21 mouse cellular contexts compared by ENCODE assay signal in genomic region chr12:102029892-102030446, GRCm38 (mm10). TPM values are rescaled to one million over a fixed set of nuclear protein-coding genes. Genes with fewer than 3 reads are reported as not detected.
A peak's percentile ranks its signal among the peaks of the same experiment; 100 is the strongest.
DNase-seq lines count a peak whose midpoint lies in the region; ATAC-seq and TF ChIP-seq lines count a peak whose summit lies in the region.
"Had no signal": no experiment of that assay in that cellular context is flagged by ENCODE, and none has a peak within 500 bp of the region (broad histone marks: within the 10 kb centered on the region; RNA-seq: fewer than 3 reads in every experiment).

No protein-coding gene starts in this region.

- 42% methylated on average over 4 of the region's 4 CpGs for WGBS in lung, embryonic 14.5 days
- WGBS in hindbrain, embryonic 12.5 days = 52% methylated on average over 4 of the region's 4 CpGs
- WGBS in hindbrain, embryonic 16.5 days = 42% methylated on average over 4 of the region's 4 CpGs
- 31% methylated on average over 4 of the region's 4 CpGs for WGBS in midbrain, embryonic 16.5 days

- TF ChIP-seq CTCF in lung, embryonic 14.5 days (IDR thresholded peaks at IDR 0.05; ENCODE audit: low read depth) = peak; percentile 27; the same call in 1 of the 2 replicates

- no peak overlapping the region for H3K4me2 ChIP-seq in lung, embryonic 14.5 days
- no peak overlapping the region for H3K4me2 ChIP-seq in hindbrain, embryonic 12.5 days (replicated peaks)
- no peak overlapping the region for H3K4me2 ChIP-seq in hindbrain, embryonic 16.5 days (ENCODE audit: low read length)
- no peak overlapping the region for H3K4me2 ChIP-seq in midbrain, embryonic 16.5 days (ENCODE audit: low read length)
- H3K4me2 ChIP-seq: intestine, embryonic 15.5 days; kidney, embryonic 15.5 days; limb, embryonic 15.5 days had no signal

- no peaks in the 10 kb centered on the region for H3K4me1 ChIP-seq in lung, embryonic 14.5 days (ENCODE audit: insufficient read depth)
- peaks cover 5% of the 10 kb centered on the region; the same call in 1 of the 2 replicates for H3K4me1 ChIP-seq in hindbrain, embryonic 12.5 days
- H3K4me1 ChIP-seq in hindbrain, embryonic 16.5 days (ENCODE audit: control insufficient read depth, insufficient read depth, low read depth, low read length) = no peaks in the 10 kb centered on the region
- H3K4me1 ChIP-seq in midbrain, embryonic 16.5 days (ENCODE audit: control insufficient read depth, insufficient read depth, low read length) = no peaks in the 10 kb centered on the region
- H3K4me1 ChIP-seq: intestine, embryonic 15.5 days; kidney, embryonic 15.5 days; limb, embryonic 15.5 days had no signal

- no peak overlapping the region for H3K27ac ChIP-seq in lung, embryonic 14.5 days (ENCODE audit: low read depth)
- no peak overlapping the region; the same call in 1 of the 2 replicates for H3K27ac ChIP-seq in hindbrain, embryonic 12.5 days
- no peak overlapping the region for H3K27ac ChIP-seq in hindbrain, embryonic 16.5 days (ENCODE audit: low read depth, low read length)
- no peak overlapping the region for H3K27ac ChIP-seq in midbrain, embryonic 16.5 days (ENCODE audit: low read length)
- H3K27ac ChIP-seq: heart, adult 2 months; intestine, embryonic 15.5 days; kidney, embryonic 15.5 days; limb, embryonic 15.5 days had no signal

- H3K9ac ChIP-seq in lung, embryonic 14.5 days = no peak overlapping the region
- no peak overlapping the region for H3K9ac ChIP-seq in hindbrain, embryonic 12.5 days
- no peak overlapping the region for H3K9ac ChIP-seq in hindbrain, embryonic 16.5 days (ENCODE audit: low read depth, low read length)
- H3K9ac ChIP-seq in midbrain, embryonic 16.5 days (ENCODE audit: low read depth, low read length) = no peak overlapping the region
- H3K9ac ChIP-seq: intestine, embryonic 15.5 days; kidney, embryonic 15.5 days; limb, embryonic 15.5 days had no signal

- no peak for DNase-seq in lung, embryonic 14.5 days
- no peak for DNase-seq in lung, postnatal 10 days
- DNase-seq in kidney, adult 11 months = no peak
- no peak for DNase-seq in gastrocnemius, adult 18-20 months (ENCODE audit: low spot score)
- no peak for DNase-seq in layer of hippocampus, adult 11-12 months (ENCODE audit: low spot score)
- DNase-seq: adrenal gland, postnatal 36 days; B cell, adult 2 months; cerebellum, adult 2 months; cerebellum, postnatal 36 days; gastrocnemius, postnatal 25 days; heart, adult 2 months; heart, postnatal 36 days; right cerebral cortex, postnatal 14 days; spleen, adult 18-20 months; thymus, postnatal 36 days had no signal

- no peak overlapping the region for H3K4me3 ChIP-seq in lung, embryonic 14.5 days (ENCODE audit: low read depth, low read length)
- no peak overlapping the region for H3K4me3 ChIP-seq in hindbrain, embryonic 12.5 days
- H3K4me3 ChIP-seq in hindbrain, embryonic 16.5 days (ENCODE audit: low read length) = no peak overlapping the region
- no peak overlapping the region for H3K4me3 ChIP-seq in midbrain, embryonic 16.5 days (ENCODE audit: low read depth, low read length)
- H3K4me3 ChIP-seq: heart, adult 2 months; intestine, embryonic 15.5 days; kidney, embryonic 15.5 days; limb, embryonic 15.5 days had no signal

- no peaks in the 10 kb centered on the region for H3K9me3 ChIP-seq in lung, embryonic 14.5 days (ENCODE audit: low read depth, low read length)
- H3K9me3 ChIP-seq in hindbrain, embryonic 12.5 days (replicated peaks) = no peaks in the 10 kb centered on the region
- H3K9me3 ChIP-seq in hindbrain, embryonic 16.5 days (ENCODE audit: control insufficient read depth, low read length) = no peaks in the 10 kb centered on the region
- H3K9me3 ChIP-seq in midbrain, embryonic 16.5 days (replicated peaks; ENCODE audit: control insufficient read depth, low read length, poor library complexity, severe bottlenecking) = no peaks in the 10 kb centered on the region
- H3K9me3 ChIP-seq: intestine, embryonic 15.5 days; kidney, embryonic 15.5 days; limb, embryonic 15.5 days had no signal

- no peaks in the 10 kb centered on the region for H3K36me3 ChIP-seq in lung, embryonic 14.5 days (ENCODE audit: insufficient read depth)
- H3K36me3 ChIP-seq in hindbrain, embryonic 12.5 days = no peaks in the 10 kb centered on the region
- no peaks in the 10 kb centered on the region for H3K36me3 ChIP-seq in hindbrain, embryonic 16.5 days (ENCODE audit: control insufficient read depth, insufficient read depth, low read length)
- H3K36me3 ChIP-seq in midbrain, embryonic 16.5 days (ENCODE audit: control insufficient read depth, insufficient read depth, low read length) = no peaks in the 10 kb centered on the region
- H3K36me3 ChIP-seq: intestine, embryonic 15.5 days; kidney, embryonic 15.5 days; limb, embryonic 15.5 days had no signal

- no peaks in the 10 kb centered on the region for H3K27me3 ChIP-seq in lung, embryonic 14.5 days (ENCODE audit: insufficient read depth, low read length)
- H3K27me3 ChIP-seq in hindbrain, embryonic 12.5 days = no peaks in the 10 kb centered on the region
- H3K27me3 ChIP-seq in hindbrain, embryonic 16.5 days (replicated peaks; ENCODE audit: control insufficient read depth, insufficient read depth, low read length) = no peaks in the 10 kb centered on the region
- no peaks in the 10 kb centered on the region for H3K27me3 ChIP-seq in midbrain, embryonic 16.5 days (ENCODE audit: control insufficient read depth, insufficient read depth, low read depth, low read length)
- H3K27me3 ChIP-seq: intestine, embryonic 15.5 days; kidney, embryonic 15.5 days; limb, embryonic 15.5 days had no signal

- no peak for ATAC-seq in lung, embryonic 14.5 days (ENCODE audit: insufficient read depth)
- ATAC-seq in hindbrain, embryonic 12.5 days (ENCODE audit: low FRiP score) = peak; percentile 43; the same call in 1 of the 2 replicates
- peak; percentile 42; the same call in 1 of the 2 replicates for ATAC-seq in hindbrain, embryonic 16.5 days
- peak; percentile 71; the same call in 1 of the 2 replicates for ATAC-seq in midbrain, embryonic 16.5 days
- ATAC-seq: intestine, embryonic 15.5 days had no signal

RNA-seq across cellular contexts. Expression of gene Cpsf2, which starts 54.2 kb away (rescaled TPM):
- 34.9 and 35.8 TPM in 2 replicates for polyA plus RNA-seq in lung, embryonic 14.5 days (2014; fragmentation: Nextera tagmentation; extraction: Ambion mirVana)
- 34.2 and 36.5 TPM in 2 replicates for polyA plus RNA-seq in hindbrain, embryonic 12.5 days (2016; fragmentation: Nextera tagmentation; extraction: Ambion mirVana)
- polyA plus RNA-seq in hindbrain, embryonic 16.5 days (2015; fragmentation: Nextera tagmentation; extraction: Ambion mirVana) = 30.1 and 31.8 TPM in 2 replicates
- polyA plus RNA-seq in midbrain, embryonic 16.5 days (2015; fragmentation: Nextera tagmentation; extraction: Ambion mirVana) = 29.8 and 32.3 TPM in 2 replicates
- total RNA-seq in gastrocnemius, adult 18-20 months (2021) = 10 to 100 TPM in 1 of 2 experiments, 1 to 10 TPM in 1; 10.0 to 10.2 TPM
